Mouse (Mus musculus): Measurements from ENCODE around the gene Gm5136. TPM values are rescaled to one million over a fixed set of nuclear protein-coding genes. Genes with fewer than 3 reads are reported as not detected.

Gene Gm5136
- polyA plus RNA-seq, 1 experiment = not detected

DNA sequence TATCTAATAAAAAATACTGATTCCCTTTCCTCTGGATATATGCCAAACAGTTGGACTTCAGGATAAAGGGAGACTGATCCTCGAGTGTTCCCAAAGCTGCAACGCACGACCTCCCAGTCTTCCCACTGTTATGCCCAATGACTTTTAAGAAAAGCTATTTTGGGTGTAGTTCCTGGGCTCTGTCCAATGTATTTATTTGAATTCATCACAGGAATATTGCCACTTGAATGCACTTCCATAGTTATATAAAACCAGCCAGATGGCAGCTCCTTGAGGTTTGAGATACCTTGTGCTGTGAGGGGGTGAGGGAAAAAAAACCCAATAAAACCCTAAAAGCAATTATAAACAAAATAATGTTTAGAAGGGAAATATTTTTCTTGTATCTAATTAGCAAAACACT lies 24.9 kb upstream of the Gm5136 start:
- no peaks in the 10 kb centered on the region for H3K79me2 ChIP-seq (ENCODE audit: control insufficient read depth, insufficient read depth)
- no peak overlapping the region for H3ac ChIP-seq (ENCODE audit: control insufficient read depth, insufficient read length)
- no peak overlapping the region for H3K4me3 ChIP-seq
- H3K36me3 ChIP-seq (ENCODE audit: control insufficient read depth, insufficient read depth) = no peaks in the 10 kb centered on the region
- no peaks in the 10 kb centered on the region for H3K27me3 ChIP-seq (ENCODE audit: control insufficient read depth, insufficient read depth, insufficient read length)
- TF ChIP-seq MYOD1 (IDR thresholded peaks at IDR 0.05; ENCODE audit: control insufficient read depth in 1 of 3, insufficient read length in 2 of 3, low read depth in 2 of 3) = no peak
- no peak for TF ChIP-seq SRF (IDR thresholded peaks at IDR 0.05; ENCODE audit: control insufficient read depth, insufficient read length, low read depth)
- no peak for TF ChIP-seq USF1 (IDR thresholded peaks at IDR 0.05; ENCODE audit: low read depth)
- TF ChIP-seq POLR2AphosphoS2 (IDR thresholded peaks at IDR 0.05; ENCODE audit: insufficient read length, low read depth) = no peak
- TF ChIP-seq CEBPB (IDR thresholded peaks at IDR 0.05; ENCODE audit: insufficient read depth, poor library complexity, severe bottlenecking) = no peak
- TF ChIP-seq E2F4 (IDR thresholded peaks at IDR 0.05; ENCODE audit: insufficient read depth) = no peak
- no peak for TF ChIP-seq POLR2A (IDR thresholded peaks at IDR 0.05; ENCODE audit: insufficient read length, low read depth)
- no peak for TF ChIP-seq MAX (IDR thresholded peaks at IDR 0.05; ENCODE audit: low read depth)
- no peak for TF ChIP-seq REST (IDR thresholded peaks at IDR 0.05; ENCODE audit: insufficient read depth, insufficient read length)
- no peak for TF ChIP-seq MYOG (IDR thresholded peaks at IDR 0.05; ENCODE audit: control insufficient read depth in 1 of 3, insufficient read depth in 1 of 3, insufficient read length in 2 of 3, low read depth in 2 of 3)
- TF ChIP-seq TCF3 (IDR thresholded peaks at IDR 0.05; ENCODE audit: insufficient read length, low read depth) = no peak
- TF ChIP-seq TCF12 (IDR thresholded peaks at IDR 0.05; ENCODE audit: insufficient read depth, poor library complexity, severe bottlenecking) = no peak
- no peak overlapping the region for H3K4me2 ChIP-seq (ENCODE audit: low read depth)

DNA sequence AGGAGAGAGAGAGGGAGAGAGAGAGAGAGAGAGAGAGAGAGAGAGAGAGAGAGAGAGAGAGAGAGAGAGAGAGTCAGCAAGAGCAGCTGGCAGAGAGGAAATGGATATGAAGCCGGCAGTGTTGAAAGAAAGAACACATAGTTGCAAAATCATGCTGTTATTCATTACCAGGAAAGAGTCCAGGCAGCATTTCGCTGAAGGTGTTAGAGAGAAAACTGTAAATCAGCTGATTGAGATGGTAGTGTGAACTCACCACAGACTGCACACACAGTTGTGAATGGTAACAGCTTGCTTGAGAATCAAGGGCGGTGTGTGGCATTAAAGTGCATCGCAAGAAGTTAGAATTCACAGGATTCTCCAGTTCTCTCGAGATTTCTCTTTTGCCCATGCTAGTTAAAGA lies 10.6 kb upstream of the Gm5136 start:
- no peaks in the 10 kb centered on the region for H3K27me3 ChIP-seq (ENCODE audit: control insufficient read depth, insufficient read depth, insufficient read length)
- no peak overlapping the region for H3K4me2 ChIP-seq (ENCODE audit: low read depth)
- no peak overlapping the region for H3K4me3 ChIP-seq
- H3ac ChIP-seq (ENCODE audit: control insufficient read depth, insufficient read length) = no peak overlapping the region
- no peaks in the 10 kb centered on the region for H3K36me3 ChIP-seq (ENCODE audit: control insufficient read depth, insufficient read depth)
- no peaks in the 10 kb centered on the region for H3K79me2 ChIP-seq (ENCODE audit: control insufficient read depth, insufficient read depth)
- no peak for TF ChIP-seq USF1 (IDR thresholded peaks at IDR 0.05; ENCODE audit: low read depth)
- TF ChIP-seq CEBPB (IDR thresholded peaks at IDR 0.05; ENCODE audit: insufficient read depth, poor library complexity, severe bottlenecking) = no peak
- TF ChIP-seq MYOD1 (IDR thresholded peaks at IDR 0.05; ENCODE audit: control insufficient read depth in 1 of 3, insufficient read length in 2 of 3, low read depth in 2 of 3) = no peak
- TF ChIP-seq MYOG (IDR thresholded peaks at IDR 0.05; ENCODE audit: control insufficient read depth in 1 of 3, insufficient read depth in 1 of 3, insufficient read length in 2 of 3, low read depth in 2 of 3) = no peak
- no peak for TF ChIP-seq SRF (IDR thresholded peaks at IDR 0.05; ENCODE audit: control insufficient read depth, insufficient read length, low read depth)
- no peak for TF ChIP-seq TCF12 (IDR thresholded peaks at IDR 0.05; ENCODE audit: insufficient read depth, poor library complexity, severe bottlenecking)
- no peak for TF ChIP-seq E2F4 (IDR thresholded peaks at IDR 0.05; ENCODE audit: insufficient read depth)
- TF ChIP-seq TCF3 (IDR thresholded peaks at IDR 0.05; ENCODE audit: insufficient read length, low read depth) = no peak
- TF ChIP-seq POLR2AphosphoS2 (IDR thresholded peaks at IDR 0.05; ENCODE audit: insufficient read length, low read depth) = no peak
- TF ChIP-seq REST (IDR thresholded peaks at IDR 0.05; ENCODE audit: insufficient read depth, insufficient read length) = no peak
- no peak for TF ChIP-seq POLR2A (IDR thresholded peaks at IDR 0.05; ENCODE audit: insufficient read length, low read depth)

DNA sequence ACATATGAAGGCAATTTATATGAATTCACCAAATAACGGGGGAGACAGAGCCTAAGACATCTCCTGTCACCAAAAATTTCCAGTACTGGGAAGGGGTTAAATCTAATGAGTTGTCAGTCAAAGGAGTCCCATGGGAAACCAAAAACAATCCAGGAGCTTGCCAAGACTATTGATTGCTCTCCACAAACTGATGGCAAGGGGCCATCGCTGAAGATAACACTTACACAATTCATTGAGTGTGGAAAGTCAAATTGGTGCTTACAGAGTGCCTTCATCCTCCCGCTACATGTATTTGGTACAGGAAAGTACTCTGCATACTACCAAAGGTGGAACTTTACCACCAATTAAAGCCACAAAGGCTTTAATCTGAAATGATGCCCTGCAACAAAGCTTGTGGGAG lies 5.7 kb upstream of the Gm5136 start:
- TF ChIP-seq MAX (IDR thresholded peaks at IDR 0.05; ENCODE audit: low read depth) = no peak
- TF ChIP-seq POLR2A (IDR thresholded peaks at IDR 0.05; ENCODE audit: insufficient read length, low read depth) = no peak
- no peak for TF ChIP-seq POLR2AphosphoS2 (IDR thresholded peaks at IDR 0.05; ENCODE audit: insufficient read length, low read depth)
- no peak for TF ChIP-seq TCF12 (IDR thresholded peaks at IDR 0.05; ENCODE audit: insufficient read depth, poor library complexity, severe bottlenecking)
- TF ChIP-seq REST (IDR thresholded peaks at IDR 0.05; ENCODE audit: insufficient read depth, insufficient read length) = no peak
- TF ChIP-seq CEBPB (IDR thresholded peaks at IDR 0.05; ENCODE audit: insufficient read depth, poor library complexity, severe bottlenecking) = no peak
- TF ChIP-seq E2F4 (IDR thresholded peaks at IDR 0.05; ENCODE audit: insufficient read depth) = no peak
- no peak for TF ChIP-seq SRF (IDR thresholded peaks at IDR 0.05; ENCODE audit: control insufficient read depth, insufficient read length, low read depth)
- TF ChIP-seq MYOD1 (IDR thresholded peaks at IDR 0.05; ENCODE audit: control insufficient read depth in 1 of 3, insufficient read length in 2 of 3, low read depth in 2 of 3) = no peak
- TF ChIP-seq USF1 (IDR thresholded peaks at IDR 0.05; ENCODE audit: low read depth) = no peak
- no peak for TF ChIP-seq MYOG (IDR thresholded peaks at IDR 0.05; ENCODE audit: control insufficient read depth in 1 of 3, insufficient read depth in 1 of 3, insufficient read length in 2 of 3, low read depth in 2 of 3)
- TF ChIP-seq TCF3 (IDR thresholded peaks at IDR 0.05; ENCODE audit: insufficient read length, low read depth) = no peak
- H3K4me2 ChIP-seq (ENCODE audit: low read depth) = no peak overlapping the region
- H3K27me3 ChIP-seq (ENCODE audit: control insufficient read depth, insufficient read depth, insufficient read length) = no peaks in the 10 kb centered on the region
- H3K79me2 ChIP-seq (ENCODE audit: control insufficient read depth, insufficient read depth) = no peaks in the 10 kb centered on the region
- H3K36me3 ChIP-seq (ENCODE audit: control insufficient read depth, insufficient read depth) = no peaks in the 10 kb centered on the region
- no peak overlapping the region for H3K4me3 ChIP-seq
- no peak overlapping the region for H3ac ChIP-seq (ENCODE audit: control insufficient read depth, insufficient read length)

DNA sequence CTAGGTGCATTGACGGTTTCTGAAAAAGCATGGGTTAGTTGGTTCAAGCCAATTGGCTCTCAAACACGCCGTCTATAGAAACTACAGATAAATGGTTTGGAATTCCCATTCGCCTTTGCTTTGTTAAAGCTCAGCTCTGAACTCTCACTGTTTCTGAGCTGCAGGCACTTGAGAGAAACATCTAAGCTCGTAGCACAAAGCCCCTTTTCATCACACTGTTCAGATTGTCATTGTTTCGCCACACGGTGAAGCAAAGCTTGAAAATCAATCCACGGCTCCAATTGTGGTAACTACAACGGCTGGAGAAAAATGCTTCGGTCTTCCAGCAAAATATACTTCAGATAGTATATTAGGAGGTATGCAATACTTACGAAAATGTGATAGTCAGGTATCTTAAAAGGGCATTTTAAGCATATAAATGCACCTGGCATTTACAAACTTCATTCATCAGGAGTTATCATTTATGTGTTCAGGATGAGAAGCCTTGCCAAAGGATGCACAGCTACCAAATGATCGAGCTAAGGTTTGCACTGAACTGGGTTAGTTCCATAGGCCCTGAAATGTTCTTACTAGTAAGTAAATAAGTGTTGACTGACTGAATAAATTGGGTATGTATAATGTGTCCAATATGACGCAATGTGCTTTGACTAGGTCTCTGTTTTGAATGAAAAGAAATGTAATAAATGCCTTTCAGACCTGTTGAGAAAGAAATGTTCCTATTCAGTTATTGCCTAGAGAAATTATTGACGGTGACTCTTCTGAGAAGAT lies 1.6 kb upstream of the Gm5136 start:
- no peak overlapping the region for H3K4me3 ChIP-seq
- TF ChIP-seq MYOD1 (IDR thresholded peaks at IDR 0.05; ENCODE audit: control insufficient read depth in 1 of 3, insufficient read length in 2 of 3, low read depth in 2 of 3) (no peak), POLR2A (IDR thresholded peaks at IDR 0.05; ENCODE audit: insufficient read length, low read depth) (no peak), SRF (IDR thresholded peaks at IDR 0.05; ENCODE audit: control insufficient read depth, insufficient read length, low read depth) (no peak), MYOG (IDR thresholded peaks at IDR 0.05; ENCODE audit: control insufficient read depth in 1 of 3, insufficient read depth in 1 of 3, insufficient read length in 2 of 3, low read depth in 2 of 3) (no peak), TCF12 (IDR thresholded peaks at IDR 0.05; ENCODE audit: insufficient read depth, poor library complexity, severe bottlenecking) (no peak), E2F4 (IDR thresholded peaks at IDR 0.05; ENCODE audit: insufficient read depth) (no peak), MAX (IDR thresholded peaks at IDR 0.05; ENCODE audit: low read depth) (no peak), REST (IDR thresholded peaks at IDR 0.05; ENCODE audit: insufficient read depth, insufficient read length) (no peak), POLR2AphosphoS2 (IDR thresholded peaks at IDR 0.05; ENCODE audit: insufficient read length, low read depth) (no peak)
- H3K79me2 ChIP-seq (ENCODE audit: control insufficient read depth, insufficient read depth) = no peaks in the 10 kb centered on the region
- H3K36me3 ChIP-seq (ENCODE audit: control insufficient read depth, insufficient read depth) = no peaks in the 10 kb centered on the region
- no peak overlapping the region for H3K4me2 ChIP-seq (ENCODE audit: low read depth)
- no peak overlapping the region for H3ac ChIP-seq (ENCODE audit: control insufficient read depth, insufficient read length)
- no peaks in the 10 kb centered on the region for H3K27me3 ChIP-seq (ENCODE audit: control insufficient read depth, insufficient read depth, insufficient read length)
